Mouse (Mus musculus): ENCODE measurements around the gene Bcl11a. TPM values are rescaled to one million over a fixed set of nuclear protein-coding genes. Genes with fewer than 3 reads are reported as not detected.

Gene Bcl11a
- total and polyA plus RNA-seq, 3 experiments = 37.0 to 112 (median 83.8) TPM

DNA sequence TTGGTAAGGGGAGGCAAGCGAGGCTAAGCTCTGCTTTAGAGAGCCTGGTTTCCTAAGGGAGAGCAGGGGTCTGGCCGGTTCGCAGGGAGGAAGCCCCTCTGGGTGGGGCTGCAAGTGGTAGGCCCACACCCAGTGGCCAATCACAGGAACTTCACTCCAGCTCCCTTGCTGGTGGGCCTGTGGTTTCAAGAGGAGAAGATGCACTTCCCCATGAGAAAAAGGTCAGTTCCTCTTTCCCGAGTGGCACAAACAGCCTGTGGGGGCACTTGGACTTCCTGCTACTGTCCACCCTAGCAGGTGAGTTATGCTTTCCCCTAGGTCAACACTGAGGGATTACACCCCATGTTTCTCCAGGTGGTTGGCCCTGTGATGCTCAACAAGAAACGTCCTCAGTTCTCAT lies 107.1 kb downstream of the Bcl11a start:
- Histone ChIP-seq H3K79me2 (ENCODE audit: control insufficient read depth, insufficient read depth, low read length, poor library complexity) (no peaks in the 10 kb centered on the region), H3K27ac (ENCODE audit: control insufficient read depth, low read depth, low read length) (no peak overlapping the region)

DNA sequence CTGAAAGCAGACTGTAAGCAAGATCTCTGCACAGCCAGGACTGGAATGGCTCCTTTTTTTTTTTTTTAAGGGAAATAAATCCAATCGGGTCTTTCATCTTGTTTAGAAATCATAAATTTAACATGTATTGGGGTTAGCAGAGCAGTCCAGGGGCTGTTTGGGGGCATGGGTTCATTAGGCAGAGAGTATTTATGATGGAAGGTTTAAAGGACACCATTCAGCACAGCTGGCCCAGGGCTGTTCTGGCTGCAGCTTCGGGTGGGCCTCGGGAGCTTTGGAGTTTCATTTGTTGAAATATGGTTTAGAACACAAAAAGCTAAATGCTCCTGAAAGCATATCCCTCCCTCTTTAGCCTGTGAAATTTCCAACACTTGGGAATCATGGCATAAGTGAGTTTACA lies 112.6 kb downstream of the Bcl11a start:
- no peak for TF ChIP-seq POLR2A (IDR thresholded peaks at IDR 0.05; ENCODE audit: control insufficient read depth in 1 of 2, insufficient read depth in 1 of 2, low read depth in 1 of 2, low read length in 2 of 2, poor library complexity in 1 of 2)
- TF ChIP-seq ETS1 (IDR thresholded peaks at IDR 0.05; ENCODE audit: low read depth, low read length) = no peak
- no peak for TF ChIP-seq MYB (IDR thresholded peaks at IDR 0.05; ENCODE audit: low read depth, low read length)
- TF ChIP-seq ZNF384 (IDR thresholded peaks at IDR 0.05; ENCODE audit: low read depth, low read length) = no peak
- no peak for TF ChIP-seq BHLHE40 (IDR thresholded peaks at IDR 0.05; ENCODE audit: borderline replicate concordance, low read depth, low read length)
- TF ChIP-seq NELFE (IDR thresholded peaks at IDR 0.05; ENCODE audit: low read depth, low read length) = no peak
- TF ChIP-seq MAX (IDR thresholded peaks at IDR 0.05; ENCODE audit: low read length) = no peak
- no peak for TF ChIP-seq MXI1 (IDR thresholded peaks at IDR 0.05; ENCODE audit: low read depth, low read length)
- TF ChIP-seq GATA1 (IDR thresholded peaks at IDR 0.05; ENCODE audit: low read depth, low read length) = no peak
- no peak for TF ChIP-seq TAL1 (IDR thresholded peaks at IDR 0.05; ENCODE audit: low read length)
- no peak for TF ChIP-seq UBTF (IDR thresholded peaks at IDR 0.05; ENCODE audit: borderline replicate concordance, insufficient read depth, low read depth, low read length)
- TF ChIP-seq HCFC1 (IDR thresholded peaks at IDR 0.05; ENCODE audit: low read depth, low read length) = no peak
- TF ChIP-seq KAT2A (conservative IDR thresholded peaks at IDR 0.05; ENCODE audit: low read depth, low read length) = no peak
- TF ChIP-seq CHD1 (IDR thresholded peaks at IDR 0.05; ENCODE audit: low read depth, low read length) = no peak
- TF ChIP-seq EP300 (IDR thresholded peaks at IDR 0.05; ENCODE audit: low read depth in 1 of 2, low read length in 2 of 2) = no peak
- TF ChIP-seq MAFK (IDR thresholded peaks at IDR 0.05; ENCODE audit: borderline replicate concordance, low read depth, low read length) = no peak
- no peaks in the 10 kb centered on the region for H3K9me3 ChIP-seq (replicated peaks; ENCODE audit: insufficient read depth, low read length)
- H3K27ac ChIP-seq (ENCODE audit: control insufficient read depth, low read depth, low read length) = no peak overlapping the region
- no peak overlapping the region for H3K4me3 ChIP-seq (ENCODE audit: control insufficient read depth in 1 of 2, insufficient read depth in 1 of 2, low read depth in 2 of 2, low read length in 2 of 2)
- DNase-seq (ENCODE audit: low read depth, low spot score) = no peak
- no peak overlapping the region for H3K9ac ChIP-seq (ENCODE audit: control insufficient read depth, low read depth, low read length, poor library complexity, severe bottlenecking)
- H3K4me1 ChIP-seq (ENCODE audit: control insufficient read depth in 1 of 2, insufficient read depth in 2 of 2, low read length in 2 of 2) = peaks cover 0 to under 1% of the 10 kb centered on the region in 2 experiments; a peak in 1 of 4 replicates
- no peaks in the 10 kb centered on the region for H3K79me2 ChIP-seq (ENCODE audit: control insufficient read depth, insufficient read depth, low read length, poor library complexity)
- peaks cover 16 to 20% of the 10 kb centered on the region in 2 experiments for H3K27me3 ChIP-seq (ENCODE audit: control insufficient read depth in 1 of 2, insufficient read depth in 2 of 2, low read length in 2 of 2)
- H3K36me3 ChIP-seq (ENCODE audit: control insufficient read depth in 1 of 2, insufficient read depth in 2 of 2, low read length in 2 of 2) = no peaks in the 10 kb centered on the region

More for the DNA sequence above, 107.1 kb downstream of the Bcl11a start:
- TF ChIP-seq TBP (IDR thresholded peaks at IDR 0.05; ENCODE audit: low read depth, low read length) = no peak
- peak in 1 of 2 experiments; percentile 61; a peak in 1 of 4 replicates for TF ChIP-seq EP300 (IDR thresholded peaks at IDR 0.05; ENCODE audit: low read depth in 1 of 2, low read length in 2 of 2)
- TF ChIP-seq CTCF (IDR thresholded peaks at IDR 0.05 in 2 of 3, conservative IDR thresholded peaks at IDR 0.05 in 1 of 3; ENCODE audit: control insufficient read depth in 1 of 3, insufficient read depth in 1 of 3, low read depth in 2 of 3, low read length in 3 of 3, poor library complexity in 1 of 3, severe bottlenecking in 1 of 3) = peak; percentile 18 to 37 (median 19); a peak in 3 of 6 replicates
- TF ChIP-seq RCOR1 (IDR thresholded peaks at IDR 0.05; ENCODE audit: low read depth, low read length) = 0 out of 2 replicates have a peak, but pooled peaks have one; percentile 30
- no peak overlapping the region for H3K9ac ChIP-seq (ENCODE audit: control insufficient read depth, low read depth, low read length, poor library complexity, severe bottlenecking)
- no peak overlapping the region for H3K4me3 ChIP-seq (ENCODE audit: control insufficient read depth in 1 of 2, insufficient read depth in 1 of 2, low read depth in 2 of 2, low read length in 2 of 2)
- H3K4me1 ChIP-seq (ENCODE audit: control insufficient read depth in 1 of 2, insufficient read depth in 2 of 2, low read length in 2 of 2) = peaks cover 0 to 7% of the 10 kb centered on the region in 2 experiments; a peak in 2 of 4 replicates
- peak; percentile 78 for DNase-seq (ENCODE audit: low read depth, low spot score)
- H3K9me3 ChIP-seq (replicated peaks; ENCODE audit: insufficient read depth, low read length) = no peaks in the 10 kb centered on the region
- H3K36me3 ChIP-seq (ENCODE audit: control insufficient read depth in 1 of 2, insufficient read depth in 2 of 2, low read length in 2 of 2) = no peaks in the 10 kb centered on the region; a peak in 1 of 4 replicates
- peaks cover 5 to 11% of the 10 kb centered on the region in 2 experiments for H3K27me3 ChIP-seq (ENCODE audit: control insufficient read depth in 1 of 2, insufficient read depth in 2 of 2, low read length in 2 of 2)

All from MEL (cell line).